Mouse (Mus musculus) activated CD4-positive, CD25-positive, alpha-beta regulatory T cell, adult 9 weeks (primary cell): ENCODE measurements around the gene 6030408B16Rik. TPM values are rescaled to one million over a fixed set of nuclear protein-coding genes. Genes with fewer than 3 reads are reported as not detected.

Source experiments
- polyA plus RNA-seq: library from polyadenylated mRNA; unstranded; fragments of 100-300 nt; shearing (Covaris generic); gene quantifications from one replicate; pipeline ENCODE4 v1.2.1, GENCODE M21; 2017

6030408B16Rik gene
- polyA plus RNA-seq = 0.24 TPM

GRCm38 (mm10) chr15:101293025-101293621, at the start of gene 6030408B16Rik:
TSS of gene 6030408B16Rik (plus strand) at chr15:101293212.

GRCm38 (mm10) chr15:101253886-101254795, 38.9 kb upstream of the 6030408B16Rik start, which contains the start of gene Nr4a1:
TSS of gene Nr4a1 (plus strand) at chr15:101254269.

GRCm38 (mm10) chr15:101283911-101284750, 8.9 kb upstream of the 6030408B16Rik start, which contains the start of gene Atg101:
TSS of gene Atg101 (plus strand) at chr15:101284272.

Other genes starting within 250 kb of the 6030408B16Rik start
- not detected for gene Gm47841, start 245.8 kb upstream of the 6030408B16Rik start, polyA plus RNA-seq
- gene Fignl2, start 214.6 kb upstream of the 6030408B16Rik start, polyA plus RNA-seq = not detected
- not detected for gene Ankrd33, start 177.5 kb upstream of the 6030408B16Rik start, polyA plus RNA-seq
- gene Acvrl1, start 164.7 kb upstream of the 6030408B16Rik start, polyA plus RNA-seq = 3.8 TPM
- gene Acvr1b, start 119.1 kb upstream of the 6030408B16Rik start, polyA plus RNA-seq = 1.9 TPM
- not detected for gene Grasp, start 69.0 kb upstream of the 6030408B16Rik start, polyA plus RNA-seq
- 133 TPM for gene Nr4a1, start 38.9 kb upstream of the 6030408B16Rik start, polyA plus RNA-seq
- gene Atg101, start 8.9 kb upstream of the 6030408B16Rik start, polyA plus RNA-seq = 73.2 TPM
- 0.10 TPM for gene Krt80, start 77.0 kb downstream of the 6030408B16Rik start, polyA plus RNA-seq
- not detected for gene Krt7, start 117.8 kb downstream of the 6030408B16Rik start, polyA plus RNA-seq
- 0.44 TPM for gene Krt87, start 145.6 kb downstream of the 6030408B16Rik start, polyA plus RNA-seq
- not detected for gene Krt88, start 154.5 kb downstream of the 6030408B16Rik start, polyA plus RNA-seq
- not detected for gene Krt81, start 170.5 kb downstream of the 6030408B16Rik start, polyA plus RNA-seq
- not detected for gene Krt86, start 180.3 kb downstream of the 6030408B16Rik start, polyA plus RNA-seq
- gene Krt83, start 198.3 kb downstream of the 6030408B16Rik start, polyA plus RNA-seq = 5.7 TPM
- not detected for gene Gm49425, start 224.0 kb downstream of the 6030408B16Rik start, polyA plus RNA-seq
- gene Krt84, start 239.6 kb downstream of the 6030408B16Rik start, polyA plus RNA-seq = not detected